Mouse (Mus musculus) midbrain, embryonic 16.5 days (tissue): Measurements from ENCODE around the gene Tra2b. TPM values are rescaled to one million over a fixed set of nuclear protein-coding genes. Genes with fewer than 3 reads are reported as not detected.
"Not testable (repeated sequence)": the region's sequence is repeated elsewhere in the genome, so short reads cannot be mapped to it uniquely, and the experiment has no call there.

Experiments used
- ATAC-seq: fragments of 200-750 bp; cut with Nextera tagmentation; 2 replicates; pipeline ENCODE4 v1.8.0; 2017; ENCODE audit warnings: moderate TSS enrichment
- H3K27ac ChIP-seq: fragments of 300-500 bp; sonication (generic); 2 replicates; pipeline ENCODE4 v1.5.1; 2014; ENCODE audit warnings: mild to moderate bottlenecking, low read length, mixed read lengths
- H3K27me3 ChIP-seq: fragments of 300-500 bp; sonication (generic); 2 replicates; pipeline ENCODE4 v1.6.1; 2014; ENCODE audit warnings: low read depth, low read length, mixed read lengths; ENCODE audit not compliant: control insufficient read depth, insufficient read depth
- H3K36me3 ChIP-seq: fragments of 300-500 bp; sonication (generic); 2 replicates; pipeline ENCODE4 v1.6.1; 2014; ENCODE audit warnings: mild to moderate bottlenecking, low read length, moderate library complexity, mixed read lengths; ENCODE audit not compliant: control insufficient read depth, insufficient read depth
- H3K4me1 ChIP-seq: fragments of 300-500 bp; sonication (generic); 2 replicates; pipeline ENCODE4 v1.6.1; 2014; ENCODE audit warnings: mild to moderate bottlenecking, low read length, mixed read lengths; ENCODE audit not compliant: control insufficient read depth, insufficient read depth
- H3K4me2 ChIP-seq: fragments of 300-500 bp; sonication (generic); 2 replicates; pipeline ENCODE4 v1.6.1; 2014; ENCODE audit warnings: mild to moderate bottlenecking, low read length, mixed read lengths
- H3K4me3 ChIP-seq: fragments of 300-500 bp; sonication (generic); 2 replicates; pipeline ENCODE4 v1.5.1; 2014; ENCODE audit warnings: low read depth, mild to moderate bottlenecking, low read length, moderate library complexity, mixed read lengths
- H3K9ac ChIP-seq: fragments of 300-500 bp; sonication (generic); 2 replicates; pipeline ENCODE4 v1.6.1; 2014; ENCODE audit warnings: low read depth, low read length, mixed read lengths
- H3K9me3 ChIP-seq: fragments of 300-500 bp; sonication (generic); replicated peaks from 2 replicates; pipeline ENCODE4 v1.6.1; 2014; ENCODE audit warnings: mild to moderate bottlenecking, low read length, mixed read lengths; ENCODE audit not compliant: control insufficient read depth, poor library complexity, severe bottlenecking
- WGBS: fragments of 180-500 bp; shearing (Covaris S2); extraction: QIAGEN DNeasy Blood & Tissue Kit; methylation state at CpG from one replicate; pipeline ENCODE4 v1.1.7; 2014; 5-methylcytosine and 5-hydroxymethylcytosine counted together
- polyA plus RNA-seq: library from polyadenylated mRNA; unstranded; fragments of >200 nt; fragmentation: Nextera tagmentation; extraction: Ambion mirVana; gene quantifications from 2 replicates; pipeline ENCODE4 v1.2.1, GENCODE M21; 2015

Gene Tra2b
- polyA plus RNA-seq, 1 experiment from 2014 or later: 240 TPM

GRCm38 (mm10) chr16:22260423-22261143 lies 5.2 kb downstream of the Tra2b start:
- 62% methylated on average over 3 of the region's 3 CpGs for WGBS
- H3K4me2 ChIP-seq: no peak overlapping the region
- H3K9ac ChIP-seq: no peak overlapping the region
- no peaks in the 10 kb centered on the region for H3K36me3 ChIP-seq
- H3K9me3 ChIP-seq: no peaks in the 10 kb centered on the region
- ATAC-seq: no peak
- H3K4me1 ChIP-seq: peaks cover 44% of the 10 kb centered on the region
- no peak overlapping the region for H3K27ac ChIP-seq
- no peaks in the 10 kb centered on the region for H3K27me3 ChIP-seq
- no peak overlapping the region for H3K4me3 ChIP-seq

GRCm38 (mm10) chr16:22252255-22252654 lies 13.6 kb downstream of the Tra2b start:
- peaks cover 24% of the 10 kb centered on the region for H3K36me3 ChIP-seq
- H3K9ac ChIP-seq, H3K4me3 ChIP-seq, ATAC-seq, H3K4me1 ChIP-seq, H3K9me3 ChIP-seq, H3K4me2 ChIP-seq, H3K27me3 ChIP-seq, H3K27ac ChIP-seq: not testable (repeated sequence)
- 86% methylated on average over 6 of the region's 6 CpGs for WGBS

GRCm38 (mm10) chr16:22250307-22250706 lies 15.5 kb downstream of the Tra2b start:
- Histone ChIP-seq H3K4me3 (no peak overlapping the region), H3K9ac (no peak overlapping the region), H3K4me2 (no peak overlapping the region), H3K27ac (no peak overlapping the region), H3K27me3 (no peaks in the 10 kb centered on the region), H3K36me3 (peaks cover 29% of the 10 kb centered on the region), H3K9me3 (no peaks in the 10 kb centered on the region), H3K4me1 (no peaks in the 10 kb centered on the region)
- 95% methylated on average over 5 of the region's 5 CpGs for WGBS
- ATAC-seq: no peak

GRCm38 (mm10) chr16:22249754-22250153 lies 16.1 kb downstream of the Tra2b start:
- H3K27me3 ChIP-seq: no peaks in the 10 kb centered on the region
- no peaks in the 10 kb centered on the region for H3K4me1 ChIP-seq
- H3K36me3 ChIP-seq: peaks cover 34% of the 10 kb centered on the region
- no peak for ATAC-seq
- no peak overlapping the region for H3K4me2 ChIP-seq
- 95% methylated on average over 3 of the region's 3 CpGs for WGBS
- H3K9ac ChIP-seq: no peak overlapping the region
- no peak overlapping the region for H3K27ac ChIP-seq
- no peaks in the 10 kb centered on the region for H3K9me3 ChIP-seq
- no peak overlapping the region for H3K4me3 ChIP-seq

GRCm38 (mm10) chr16:22242239-22242866 lies 23.5 kb downstream of the Tra2b start:
- 87% methylated on average over 2 of the region's 2 CpGs for WGBS

GRCm38 (mm10) chr16:22241376-22242238 lies 24.2 kb downstream of the Tra2b start:
- Histone ChIP-seq H3K27me3 (no peaks in the 10 kb centered on the region), H3K36me3 (peaks cover 32% of the 10 kb centered on the region), H3K9ac (no peak overlapping the region), H3K9me3 (no peaks in the 10 kb centered on the region), H3K4me3 (no peak overlapping the region), H3K4me1 (no peaks in the 10 kb centered on the region), H3K4me2 (no peak overlapping the region), H3K27ac (no peak overlapping the region)
- 83% methylated on average over 6 of the region's 6 CpGs for WGBS
- ATAC-seq: no peak

More at GRCm38 (mm10) chr16:22242239-22242866, 23.5 kb downstream of the Tra2b start:
- H3K4me1 ChIP-seq: no peaks in the 10 kb centered on the region
- no peak for ATAC-seq
- no peak overlapping the region for H3K4me2 ChIP-seq
- H3K9me3 ChIP-seq: no peaks in the 10 kb centered on the region
- no peaks in the 10 kb centered on the region for H3K27me3 ChIP-seq
- H3K9ac ChIP-seq: no peak overlapping the region
- peaks cover 35% of the 10 kb centered on the region for H3K36me3 ChIP-seq
- no peak overlapping the region for H3K27ac ChIP-seq
- H3K4me3 ChIP-seq: no peak overlapping the region

GRCm38 (mm10) chr16:22240856-22241255 lies 24.9 kb downstream of the Tra2b start:
- no peak overlapping the region for H3K27ac ChIP-seq
- no peaks in the 10 kb centered on the region for H3K27me3 ChIP-seq
- no peaks in the 10 kb centered on the region for H3K4me1 ChIP-seq
- peaks cover 32% of the 10 kb centered on the region for H3K36me3 ChIP-seq
- ATAC-seq: no peak
- H3K4me2 ChIP-seq: no peak overlapping the region
- H3K9me3 ChIP-seq: no peaks in the 10 kb centered on the region
- no peak overlapping the region for H3K9ac ChIP-seq
- no peak overlapping the region for H3K4me3 ChIP-seq
- 97% methylated on average over 5 of the region's 5 CpGs for WGBS

- Histone ChIP-seq H3K9me3 (no peaks in the 10 kb centered on the region), H3K4me1 (no peaks in the 10 kb centered on the region), H3K27me3 (no peaks in the 10 kb centered on the region), H3K36me3 (peaks cover 27% of the 10 kb centered on the region), H3K4me3 (no peak overlapping the region), H3K9ac (no peak overlapping the region), H3K4me2 (no peak overlapping the region), H3K27ac (no peak overlapping the region)
- no peak for ATAC-seq
- WGBS: 90% methylated on average over 2 of the region's 2 CpGs
These were observed 25.8 kb downstream of the Tra2b start for GRCm38 (mm10) chr16:22239978-22240377.
